29 mouse cellular contexts compared by ENCODE assay signal in genomic region chr16:30265611-30266010, GRCm38 (mm10). TPM values are rescaled to one million over a fixed set of nuclear protein-coding genes. Genes with fewer than 3 reads are reported as not detected.
DNase-seq lines count a peak whose midpoint lies in the region; ATAC-seq and TF ChIP-seq lines count a peak whose summit lies in the region.
"Had no signal": no experiment of that assay in that cellular context is flagged by ENCODE, and none has a peak within 500 bp of the region (broad histone marks: within the 10 kb centered on the region; RNA-seq: fewer than 3 reads in every experiment).

No protein-coding gene starts in this region.

- H3K9me3 ChIP-seq in heart, embryonic 10.5 days, result no peaks in the 10 kb centered on the region
- no peaks in the 10 kb centered on the region for H3K9me3 ChIP-seq in liver, embryonic 14.5 days (ENCODE audit: control insufficient read depth, low read length)
- H3K9me3 ChIP-seq in liver, embryonic 11.5 days (ENCODE audit: control insufficient read depth, low read length), result no peaks in the 10 kb centered on the region
- H3K9me3 ChIP-seq in liver, embryonic 16.5 days (replicated peaks; ENCODE audit: control insufficient read depth, low read length), result no peaks in the 10 kb centered on the region
- H3K9me3 ChIP-seq in stomach, embryonic 16.5 days (replicated peaks; ENCODE audit: control insufficient read depth, low read length), result no peaks in the 10 kb centered on the region
- no peaks in the 10 kb centered on the region for H3K9me3 ChIP-seq in forebrain, embryonic 11.5 days (ENCODE audit: control insufficient read depth, low read length)
- H3K9me3 ChIP-seq in midbrain, embryonic 11.5 days (ENCODE audit: control insufficient read depth, low read length), result no peaks in the 10 kb centered on the region
- H3K9me3 ChIP-seq: embryonic facial prominence, embryonic 13.5 days; forebrain, embryonic 13.5 days; hindbrain, embryonic 15.5 days; neural tube, embryonic 13.5 days had no signal

- H3K4me2 ChIP-seq in liver, embryonic 14.5 days (ENCODE audit: low read depth), result peak overlapping the region; percentile 9; the same call in 1 of the 2 replicates
- H3K4me2 ChIP-seq in liver, embryonic 11.5 days, result no peak overlapping the region
- H3K4me2 ChIP-seq in liver, embryonic 16.5 days (ENCODE audit: low read depth, low read length), result peak overlapping the region; percentile 26; the same call in 1 of the 2 replicates
- H3K4me2 ChIP-seq in stomach, embryonic 16.5 days (ENCODE audit: low read depth, low read length), result no peak overlapping the region
- H3K4me2 ChIP-seq in forebrain, embryonic 11.5 days (ENCODE audit: low read depth, low read length, severe bottlenecking), result no peak overlapping the region
- no peak overlapping the region for H3K4me2 ChIP-seq in midbrain, embryonic 11.5 days
- H3K4me2 ChIP-seq: embryonic facial prominence, embryonic 13.5 days; forebrain, embryonic 13.5 days; hindbrain, embryonic 15.5 days; neural tube, embryonic 13.5 days had no signal

- H3K27ac ChIP-seq in heart, embryonic 10.5 days, result peak overlapping the region; percentile 6; the same call in 1 of the 2 replicates
- no peak overlapping the region for H3K27ac ChIP-seq in liver, embryonic 14.5 days
- no peak overlapping the region for H3K27ac ChIP-seq in liver, embryonic 11.5 days (ENCODE audit: low read depth, low read length)
- H3K27ac ChIP-seq in liver, embryonic 16.5 days (ENCODE audit: low read length), result no peak overlapping the region
- H3K27ac ChIP-seq in stomach, embryonic 16.5 days (ENCODE audit: low read length), result no peak overlapping the region
- no peak overlapping the region for H3K27ac ChIP-seq in forebrain, embryonic 11.5 days (ENCODE audit: low read depth, low read length)
- H3K27ac ChIP-seq in midbrain, embryonic 11.5 days (ENCODE audit: low read depth, low read length), result no peak overlapping the region
- H3K27ac ChIP-seq: embryonic facial prominence, embryonic 13.5 days; forebrain, embryonic 13.5 days; hindbrain, embryonic 15.5 days; kidney, postnatal 0 days; left cerebral cortex, adult 2 months; neural tube, embryonic 13.5 days had no signal

- no peak overlapping the region for H3K4me3 ChIP-seq in heart, embryonic 10.5 days
- no peak overlapping the region for H3K4me3 ChIP-seq in liver, embryonic 14.5 days (ENCODE audit: insufficient read depth in 1 of 2, low read depth in 2 of 2, low read length in 2 of 2)
- no peak overlapping the region for H3K4me3 ChIP-seq in liver, embryonic 11.5 days (ENCODE audit: low read depth, low read length)
- H3K4me3 ChIP-seq in liver, embryonic 16.5 days (ENCODE audit: low read depth, low read length), result no peak overlapping the region
- no peak overlapping the region for H3K4me3 ChIP-seq in stomach, embryonic 16.5 days (replicated peaks; ENCODE audit: low read length)
- no peak overlapping the region for H3K4me3 ChIP-seq in forebrain, embryonic 11.5 days (ENCODE audit: low read depth, low read length)
- H3K4me3 ChIP-seq in midbrain, embryonic 11.5 days (ENCODE audit: low read depth, low read length), result no peak overlapping the region
- H3K4me3 ChIP-seq: embryonic facial prominence, embryonic 13.5 days; forebrain, embryonic 13.5 days; hindbrain, embryonic 15.5 days; left cerebral cortex, adult 2 months; neural tube, embryonic 13.5 days had no signal

- no peak for TF ChIP-seq CTCF in liver, embryonic 14.5 days (IDR thresholded peaks at IDR 0.05; ENCODE audit: low read depth)

- no peak for TF ChIP-seq EP300 in liver, embryonic 14.5 days (IDR thresholded peaks at IDR 0.05; ENCODE audit: low read depth)

- no peak overlapping the region for H3K9ac ChIP-seq in liver, embryonic 14.5 days (replicated peaks)
- no peak overlapping the region for H3K9ac ChIP-seq in liver, embryonic 11.5 days (ENCODE audit: low read depth, low read length)
- no peak overlapping the region for H3K9ac ChIP-seq in liver, embryonic 16.5 days (ENCODE audit: low read depth, low read length)
- no peak overlapping the region for H3K9ac ChIP-seq in stomach, embryonic 16.5 days (ENCODE audit: low read length)
- H3K9ac ChIP-seq in forebrain, embryonic 11.5 days (ENCODE audit: low read length), result no peak overlapping the region
- no peak overlapping the region for H3K9ac ChIP-seq in midbrain, embryonic 11.5 days (ENCODE audit: low read length)
- H3K9ac ChIP-seq: embryonic facial prominence, embryonic 13.5 days; forebrain, embryonic 13.5 days; hindbrain, embryonic 15.5 days; neural tube, embryonic 13.5 days had no signal

- ATAC-seq in liver, embryonic 14.5 days (ENCODE audit: insufficient read depth), result no peak
- ATAC-seq in liver, embryonic 11.5 days (replicated peaks; ENCODE audit: low FRiP score), result no peak
- ATAC-seq in liver, embryonic 16.5 days (ENCODE audit: low read depth), result no peak
- ATAC-seq in stomach, embryonic 16.5 days (ENCODE audit: insufficient read depth, low FRiP score), result peak; percentile 22; the same call in 1 of the 2 replicates
- ATAC-seq in forebrain, embryonic 11.5 days (replicated peaks; ENCODE audit: low FRiP score), result no peak
- no peak for ATAC-seq in midbrain, embryonic 11.5 days (ENCODE audit: low FRiP score)
- ATAC-seq: forebrain, embryonic 13.5 days had no signal

- 64% methylated on average over 4 of the region's 4 CpGs for WGBS in heart, embryonic 10.5 days
- 30% methylated on average over 4 of the region's 4 CpGs for WGBS in liver, embryonic 14.5 days (ENCODE audit: insufficient replicate concordance)
- 69% methylated on average over 4 of the region's 4 CpGs for WGBS in liver, embryonic 11.5 days
- WGBS in liver, embryonic 16.5 days (ENCODE audit: insufficient replicate concordance), result 40% methylated on average over 4 of the region's 4 CpGs
- WGBS in stomach, embryonic 16.5 days, result 53% methylated on average over 4 of the region's 4 CpGs
- 74% methylated on average over 4 of the region's 4 CpGs for WGBS in forebrain, embryonic 11.5 days
- 82% methylated on average over 4 of the region's 4 CpGs for WGBS in midbrain, embryonic 11.5 days

- DNase-seq in heart, embryonic 10.5 days (ENCODE audit: low spot score), result no peak
- DNase-seq in heart, adult 11 months, result no peak
- no peak for DNase-seq in liver, embryonic 14.5 days (ENCODE audit: low read depth in 3 of 3, low spot score in 3 of 3)
- DNase-seq in liver, embryonic 11.5 days (ENCODE audit: low spot score), result no peak
- DNase-seq in forebrain, embryonic 11.5 days (ENCODE audit: low spot score), result no peak
- DNase-seq in midbrain, embryonic 11.5 days (ENCODE audit: low spot score, missing footprints), result no peak
- DNase-seq: adrenal gland, postnatal 25 days; embryo, embryonic 11 days; gastrocnemius, postnatal 36 days; kidney, adult 2 months; lung, postnatal 10 days; midbrain, embryonic 14.5 days; retina, postnatal 1 day; right cerebral cortex, postnatal 4 days; thymus, adult 2 months; thymus, postnatal 4 days had no signal

- H3K27me3 ChIP-seq in heart, embryonic 10.5 days (ENCODE audit: insufficient read depth, poor library complexity, severe bottlenecking), result peaks cover 5% of the 10 kb centered on the region
- no peaks in the 10 kb centered on the region for H3K27me3 ChIP-seq in liver, embryonic 14.5 days (ENCODE audit: control insufficient read depth, insufficient read depth, low read length)
- no peaks in the 10 kb centered on the region for H3K27me3 ChIP-seq in liver, embryonic 11.5 days (replicated peaks; ENCODE audit: control insufficient read depth, insufficient read depth, low read length)
- H3K27me3 ChIP-seq in liver, embryonic 16.5 days (ENCODE audit: control insufficient read depth, insufficient read depth, low read depth, low read length), result no peaks in the 10 kb centered on the region
- no peaks in the 10 kb centered on the region for H3K27me3 ChIP-seq in stomach, embryonic 16.5 days (ENCODE audit: control insufficient read depth, insufficient read depth, low read length)
- H3K27me3 ChIP-seq in forebrain, embryonic 11.5 days (ENCODE audit: control insufficient read depth, insufficient read depth, low read length), result no peaks in the 10 kb centered on the region
- H3K27me3 ChIP-seq in midbrain, embryonic 11.5 days (ENCODE audit: control insufficient read depth, insufficient read depth, low read length), result no peaks in the 10 kb centered on the region
- H3K27me3 ChIP-seq: forebrain, embryonic 13.5 days; hindbrain, embryonic 15.5 days had no signal

- H3K4me1 ChIP-seq in heart, embryonic 10.5 days, result peaks cover 18% of the 10 kb centered on the region
- H3K4me1 ChIP-seq in liver, embryonic 14.5 days (replicated peaks; ENCODE audit: control insufficient read depth in 2 of 2, insufficient read depth in 2 of 2, low read length in 1 of 2), result no peaks in the 10 kb centered on the region
- H3K4me1 ChIP-seq in liver, embryonic 11.5 days (replicated peaks; ENCODE audit: control insufficient read depth, insufficient read depth, low read length), result 0 out of 2 replicates have a peak, but pooled peaks cover 4% of the 10 kb centered on the region
- no peaks in the 10 kb centered on the region for H3K4me1 ChIP-seq in liver, embryonic 16.5 days (ENCODE audit: control insufficient read depth, low read depth, low read length)
- no peaks in the 10 kb centered on the region for H3K4me1 ChIP-seq in stomach, embryonic 16.5 days (ENCODE audit: control insufficient read depth, insufficient read depth, low read length)
- H3K4me1 ChIP-seq in forebrain, embryonic 11.5 days (replicated peaks; ENCODE audit: control insufficient read depth, insufficient read depth, low read length), result no peaks in the 10 kb centered on the region
- H3K4me1 ChIP-seq in midbrain, embryonic 11.5 days (ENCODE audit: control insufficient read depth, insufficient read depth, low read length), result no peaks in the 10 kb centered on the region
- H3K4me1 ChIP-seq: forebrain, embryonic 13.5 days; hindbrain, embryonic 15.5 days; neural tube, embryonic 13.5 days had no signal

- no peaks in the 10 kb centered on the region for H3K36me3 ChIP-seq in heart, embryonic 10.5 days
- no peaks in the 10 kb centered on the region for H3K36me3 ChIP-seq in liver, embryonic 14.5 days (replicated peaks; ENCODE audit: control insufficient read depth, insufficient read depth, low read depth)
- no peaks in the 10 kb centered on the region for H3K36me3 ChIP-seq in liver, embryonic 11.5 days (ENCODE audit: control insufficient read depth, insufficient read depth, low read length)
- no peaks in the 10 kb centered on the region for H3K36me3 ChIP-seq in liver, embryonic 16.5 days (ENCODE audit: control insufficient read depth, insufficient read depth)
- H3K36me3 ChIP-seq in stomach, embryonic 16.5 days (ENCODE audit: control insufficient read depth, insufficient read depth, low read length), result no peaks in the 10 kb centered on the region
- H3K36me3 ChIP-seq in forebrain, embryonic 11.5 days (ENCODE audit: control insufficient read depth, insufficient read depth, low read length), result no peaks in the 10 kb centered on the region
- H3K36me3 ChIP-seq in midbrain, embryonic 11.5 days (ENCODE audit: control insufficient read depth, insufficient read depth, low read length), result no peaks in the 10 kb centered on the region
- H3K36me3 ChIP-seq: embryonic facial prominence, embryonic 13.5 days; hindbrain, embryonic 15.5 days; neural tube, embryonic 13.5 days had no signal

RNA-seq across cellular contexts. Expression of gene Cpn2, which starts 1.7 kb away (rescaled TPM):
- polyA plus RNA-seq in heart, embryonic 10.5 days (2016; fragmentation: Nextera tagmentation; extraction: Ambion mirVana), result 0.23 TPM in 1 of 2 replicates, not detected in the other
- polyA plus RNA-seq in liver, embryonic 14.5 days (2012; rRNA removed), result 4.8 and 5.6 TPM in 2 replicates
- polyA plus RNA-seq in liver, embryonic 14.5 days (2014; fragmentation: Nextera tagmentation; extraction: Ambion mirVana), result 2.1 and 2.8 TPM in 2 replicates
- 1.3 and 1.5 TPM in 2 replicates for polyA plus RNA-seq in liver, embryonic 11.5 days (2014; fragmentation: Nextera tagmentation; extraction: Ambion mirVana)
- 3.4 and 3.9 TPM in 2 replicates for polyA plus RNA-seq in liver, embryonic 16.5 days (2015; fragmentation: Nextera tagmentation; extraction: Ambion mirVana)
- 0.17 and 0.26 TPM in 2 replicates for polyA plus RNA-seq in stomach, embryonic 16.5 days (2015; fragmentation: Nextera tagmentation; extraction: Ambion mirVana)
- polyA plus RNA-seq in forebrain, embryonic 11.5 days (2014; fragmentation: Nextera tagmentation; extraction: Ambion mirVana), result not detected in 2 replicates
- polyA plus RNA-seq in midbrain, embryonic 11.5 days (2014; fragmentation: Nextera tagmentation; extraction: Ambion mirVana), result not detected in 2 replicates
- polyA plus RNA-seq: brain, embryonic 14.5 days; embryonic facial prominence, embryonic 13.5 days; forebrain, embryonic 13.5 days; heart, embryonic 14.5 days; hindbrain, embryonic 15.5 days; kidney, postnatal 0 days; limb, embryonic 14.5 days; midbrain, embryonic 14.5 days; neural tube, embryonic 13.5 days; stomach, embryonic 14.5 days had no signal

RNA-seq across cellular contexts. Expression of gene Lrrc15, which starts 17.4 kb away (rescaled TPM):
- 0.20 and 0.37 TPM in 2 replicates for polyA plus RNA-seq in heart, embryonic 10.5 days (2016; fragmentation: Nextera tagmentation; extraction: Ambion mirVana)
- polyA plus RNA-seq in liver, embryonic 14.5 days (2012; rRNA removed), result 0.01 TPM in 1 of 2 replicates, not detected in the other
- 0.01 TPM in 1 of 2 replicates, not detected in the other for polyA plus RNA-seq in liver, embryonic 14.5 days (2014; fragmentation: Nextera tagmentation; extraction: Ambion mirVana)
- 0.08 and 0.14 TPM in 2 replicates for polyA plus RNA-seq in liver, embryonic 11.5 days (2014; fragmentation: Nextera tagmentation; extraction: Ambion mirVana)
- polyA plus RNA-seq in liver, embryonic 16.5 days (2015; fragmentation: Nextera tagmentation; extraction: Ambion mirVana), result 0.02 and 0.04 TPM in 2 replicates
- 0.28 and 0.55 TPM in 2 replicates for polyA plus RNA-seq in stomach, embryonic 16.5 days (2015; fragmentation: Nextera tagmentation; extraction: Ambion mirVana)
- polyA plus RNA-seq in forebrain, embryonic 11.5 days (2014; fragmentation: Nextera tagmentation; extraction: Ambion mirVana), result 0.40 and 1.1 TPM in 2 replicates
- polyA plus RNA-seq in midbrain, embryonic 11.5 days (2014; fragmentation: Nextera tagmentation; extraction: Ambion mirVana), result 0.63 and 0.72 TPM in 2 replicates
- polyA plus RNA-seq: erythroblast, embryonic 14.5 days; kidney, adult 2 months had no signal

RNA-seq across cellular contexts. Expression of gene Gp5, which starts 45.0 kb away (rescaled TPM):
- 3.0 and 5.4 TPM in 2 replicates for polyA plus RNA-seq in heart, embryonic 10.5 days (2016; fragmentation: Nextera tagmentation; extraction: Ambion mirVana)
- 9.4 and 9.9 TPM in 2 replicates for polyA plus RNA-seq in liver, embryonic 14.5 days (2012; rRNA removed)
- polyA plus RNA-seq in liver, embryonic 14.5 days (2014; fragmentation: Nextera tagmentation; extraction: Ambion mirVana), result 9.8 and 13.5 TPM in 2 replicates
- 31.1 and 37.5 TPM in 2 replicates for polyA plus RNA-seq in liver, embryonic 11.5 days (2014; fragmentation: Nextera tagmentation; extraction: Ambion mirVana)
- polyA plus RNA-seq in liver, embryonic 16.5 days (2015; fragmentation: Nextera tagmentation; extraction: Ambion mirVana), result 9.3 and 10.5 TPM in 2 replicates
- polyA plus RNA-seq in stomach, embryonic 16.5 days (2015; fragmentation: Nextera tagmentation; extraction: Ambion mirVana), result 0.52 and 0.54 TPM in 2 replicates
- polyA plus RNA-seq in forebrain, embryonic 11.5 days (2014; fragmentation: Nextera tagmentation; extraction: Ambion mirVana), result 1.7 and 2.0 TPM in 2 replicates
- polyA plus RNA-seq in midbrain, embryonic 11.5 days (2014; fragmentation: Nextera tagmentation; extraction: Ambion mirVana), result 2.1 and 2.3 TPM in 2 replicates

Comparison
In these comparisons a context has a peak if more than half of its experiments do, and no peak if none do; other contexts are left out.
1. H3K4me2 ChIP-seq: peak in liver, embryonic 14.5 days (single experiment) and liver, embryonic 16.5 days (single experiment); none in liver, embryonic 11.5 days (single experiment), stomach, embryonic 16.5 days (single experiment), forebrain, embryonic 11.5 days (single experiment) and midbrain, embryonic 11.5 days (single experiment).